Mouse (Mus musculus) stomach, embryonic 16.5 days (tissue): ENCODE results near the gene Cblc. TPM values are rescaled to one million over a fixed set of nuclear protein-coding genes. Genes with fewer than 3 reads are reported as not detected.

Source experiments
- ATAC-seq: fragments of 200-750 bp; cut with Nextera tagmentation; 2 replicates; pipeline ENCODE4 v1.8.0; 2017; ENCODE audit warnings: moderate number of reproducible peaks, moderate TSS enrichment; ENCODE audit not compliant: insufficient read depth, low FRiP score
- H3K27ac ChIP-seq: fragments of 300-500 bp; sonication (generic); 2 replicates; pipeline ENCODE4 v1.5.1; 2014; ENCODE audit warnings: low read length
- H3K27me3 ChIP-seq: fragments of 300-500 bp; sonication (generic); 2 replicates; pipeline ENCODE4 v1.6.1; 2014; ENCODE audit warnings: low read length, control low read depth, mixed read lengths; ENCODE audit not compliant: control insufficient read depth, insufficient read depth
- H3K36me3 ChIP-seq: fragments of 300-500 bp; sonication (generic); 2 replicates; pipeline ENCODE4 v1.6.1; 2014; ENCODE audit warnings: low read length; ENCODE audit not compliant: control insufficient read depth, insufficient read depth
- H3K4me1 ChIP-seq: fragments of 300-500 bp; sonication (generic); 2 replicates; pipeline ENCODE4 v1.6.1; 2014; ENCODE audit warnings: low read length, control low read depth, mixed read lengths; ENCODE audit not compliant: control insufficient read depth, insufficient read depth
- H3K4me2 ChIP-seq: fragments of 300-500 bp; sonication (generic); 2 replicates; pipeline ENCODE4 v1.6.1; 2014; ENCODE audit warnings: low read depth, low read length, mixed read lengths
- H3K4me3 ChIP-seq: fragments of 300-500 bp; sonication (generic); replicated peaks from 2 replicates; pipeline ENCODE4 v1.5.1; 2014; ENCODE audit warnings: mild to moderate bottlenecking, low read length
- H3K9ac ChIP-seq: fragments of 300-500 bp; sonication (generic); 2 replicates; pipeline ENCODE4 v1.6.1; 2014; ENCODE audit warnings: low read length
- H3K9me3 ChIP-seq: fragments of 300-500 bp; sonication (generic); replicated peaks from 2 replicates; pipeline ENCODE4 v1.6.1; 2016; ENCODE audit warnings: low read length, control low read depth; ENCODE audit not compliant: control insufficient read depth
- WGBS: fragments of 180-500 bp; shearing (Covaris S2); extraction: QIAGEN DNeasy Blood & Tissue Kit; methylation state at CpG from one replicate; pipeline ENCODE4 v1.1.7; 2014; 5-methylcytosine and 5-hydroxymethylcytosine counted together
- polyA plus RNA-seq: library from polyadenylated mRNA; unstranded; fragments of >200 nt; fragmentation: Nextera tagmentation; extraction: Ambion mirVana; gene quantifications from 2 replicates; pipeline ENCODE4 v1.2.1, GENCODE M21; 2015

Gene Cblc
- polyA plus RNA-seq, 1 experiment from 2014 or later: 31.2 TPM

DNA sequence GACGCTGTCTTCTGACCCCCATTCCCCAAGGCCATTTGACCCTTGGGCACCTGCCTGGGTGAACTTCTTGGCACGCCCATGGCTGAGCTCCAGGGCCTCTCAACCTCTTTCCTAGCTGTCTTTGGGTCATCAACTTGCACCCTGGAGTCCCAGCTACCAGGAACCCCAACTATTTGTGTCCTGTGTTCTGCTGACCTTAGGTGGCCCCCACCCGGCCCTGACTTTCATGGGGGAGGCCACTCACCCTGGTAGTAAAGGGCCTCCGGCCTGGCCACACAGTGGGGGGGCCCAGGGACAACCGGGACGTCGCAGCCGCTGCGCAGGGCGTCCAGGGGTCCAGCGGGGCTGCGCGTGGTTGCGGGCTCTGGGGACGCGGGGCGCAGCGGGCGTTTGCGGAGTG lies 25.6 kb upstream of the Cblc start:
- Histone ChIP-seq H3K9me3 (no peaks in the 10 kb centered on the region), H3K27me3 (no peaks in the 10 kb centered on the region; the same call in 1 of the 2 replicates), H3K4me1 (peaks cover 48% of the 10 kb centered on the region), H3K4me2 (peak overlapping the region; percentile 97), H3K27ac (peak overlapping the region; percentile 95; the same call in 1 of the 2 replicates), H3K36me3 (0 out of 2 replicates have a peak, but pooled peaks cover 6% of the 10 kb centered on the region), H3K9ac (peak overlapping the region; percentile 90), H3K4me3 (peak overlapping the region; percentile 64)
- no peak for ATAC-seq
- 7% methylated on average over 20 of the region's 20 CpGs for WGBS

DNA sequence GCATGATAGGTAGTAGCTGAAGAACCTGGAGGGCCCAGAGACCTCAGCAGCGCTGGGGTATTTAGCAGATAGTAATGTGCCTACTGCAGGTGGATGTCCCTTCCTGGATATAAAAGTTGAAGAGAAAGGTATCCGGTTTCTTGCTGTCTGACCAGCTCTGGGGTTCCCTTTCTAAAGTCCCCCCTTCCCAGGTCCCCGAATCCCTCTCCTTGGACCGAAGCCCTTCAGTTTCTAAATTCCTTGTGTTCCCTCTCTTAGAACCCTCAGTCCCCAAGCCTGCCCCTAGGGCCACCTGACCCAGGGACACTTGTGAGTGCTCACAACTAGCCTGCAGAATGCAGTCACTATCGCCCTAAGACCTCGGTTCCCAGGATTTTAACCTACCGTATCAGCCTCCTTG lies 25.0 kb upstream of the Cblc start:
- H3K9ac ChIP-seq: peak overlapping the region; percentile 90; the same call in 1 of the 2 replicates
- ATAC-seq: no peak
- peaks cover 49% of the 10 kb centered on the region for H3K4me1 ChIP-seq
- 0 out of 2 replicates have a peak, but pooled peaks cover 6% of the 10 kb centered on the region for H3K36me3 ChIP-seq
- peak overlapping the region; percentile 97 for H3K4me2 ChIP-seq
- H3K4me3 ChIP-seq: peak overlapping the region; percentile 64
- WGBS: 76% methylated on average over 7 of the region's 7 CpGs
- H3K27ac ChIP-seq: no peak overlapping the region
- H3K27me3 ChIP-seq: no peaks in the 10 kb centered on the region; the same call in 1 of the 2 replicates
- no peaks in the 10 kb centered on the region for H3K9me3 ChIP-seq

DNA sequence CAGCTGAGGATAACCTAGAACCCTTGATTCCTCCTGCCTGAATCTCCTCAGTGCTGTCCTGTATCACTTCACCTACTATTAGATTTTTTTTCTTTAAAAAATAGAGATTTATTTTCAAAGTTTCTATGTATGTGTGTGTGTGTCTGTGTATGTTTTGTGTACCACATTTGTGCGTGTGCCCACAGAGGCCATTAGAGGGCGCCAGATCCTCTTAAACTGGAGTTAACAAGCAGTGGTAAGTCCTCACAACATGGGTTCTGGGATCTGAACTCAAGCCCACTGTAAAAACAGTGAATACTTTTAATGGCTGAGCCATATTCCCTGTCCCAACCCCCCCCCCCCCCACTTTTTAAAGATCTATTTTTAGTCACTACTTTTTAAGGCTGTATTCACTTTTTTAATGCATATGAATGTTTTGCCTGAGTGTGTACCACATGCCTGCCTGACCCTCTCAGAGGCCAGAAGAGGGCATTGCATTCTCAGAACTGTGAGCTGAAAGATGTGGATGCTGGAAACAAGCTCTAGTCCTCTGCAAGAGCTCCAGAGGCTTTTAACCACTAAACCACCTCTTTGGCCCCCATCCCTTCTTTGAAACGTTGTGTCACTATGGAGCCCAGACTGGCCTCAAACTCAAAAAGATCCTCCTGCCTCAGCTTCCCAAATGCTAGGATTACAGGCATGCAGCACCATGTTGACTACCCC lies 23.9 kb upstream of the Cblc start:
- Histone ChIP-seq H3K4me3 (no peak overlapping the region), H3K27ac (no peak overlapping the region), H3K4me1 (peaks cover 57% of the 10 kb centered on the region), H3K36me3 (0 out of 2 replicates have a peak, but pooled peaks cover 6% of the 10 kb centered on the region), H3K27me3 (no peaks in the 10 kb centered on the region; the same call in 1 of the 2 replicates), H3K4me2 (no peak overlapping the region), H3K9ac (no peak overlapping the region), H3K9me3 (no peaks in the 10 kb centered on the region)
- WGBS: 72% methylated on average over 3 of the region's 3 CpGs
- ATAC-seq: no peak

DNA sequence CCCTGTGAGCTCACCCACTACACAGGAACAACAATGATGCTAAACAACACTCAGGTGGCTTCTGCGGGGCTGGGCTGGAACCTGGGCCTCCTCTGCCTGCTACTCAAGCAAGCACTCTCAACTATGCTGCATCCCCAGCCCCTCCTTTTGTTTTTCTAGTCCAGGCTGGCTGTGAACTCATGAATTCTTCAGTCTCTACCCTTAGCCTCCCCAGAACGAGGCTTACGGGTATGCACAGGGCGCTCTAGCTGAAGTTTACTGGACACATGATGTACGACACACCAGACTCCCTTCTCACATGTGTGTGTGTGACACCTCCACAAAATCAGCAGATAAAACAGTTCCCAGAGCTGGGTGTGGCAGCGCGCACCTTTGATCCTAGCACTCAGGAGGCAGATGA lies 22.3 kb upstream of the Cblc start:
- H3K27ac ChIP-seq: peak overlapping the region; percentile 94
- ATAC-seq: no peak

DNA sequence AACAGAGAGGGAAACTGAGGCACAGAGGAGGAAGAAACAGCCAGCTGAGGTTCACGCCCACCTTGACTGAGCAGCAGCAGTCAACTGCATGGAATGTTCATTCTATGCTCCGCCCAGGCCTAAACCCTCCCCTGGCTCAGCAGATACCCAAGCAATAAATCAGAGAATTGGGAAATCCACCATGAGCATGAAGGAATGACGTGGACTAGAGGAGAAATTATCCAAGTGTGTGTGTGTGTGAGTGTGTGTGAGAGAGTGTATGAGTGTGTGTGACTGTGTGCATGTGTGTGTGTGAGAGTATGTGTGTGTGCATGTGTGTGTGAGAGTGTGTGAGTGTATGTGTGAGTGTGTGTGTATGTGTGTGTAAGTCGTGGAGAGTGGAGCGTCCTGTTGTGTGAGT lies 21.8 kb upstream of the Cblc start:
- no peak for ATAC-seq

More for the DNA sequence above, 22.3 kb upstream of the Cblc start:
- no peak overlapping the region for H3K4me2 ChIP-seq
- H3K36me3 ChIP-seq: 0 out of 2 replicates have a peak, but pooled peaks cover 6% of the 10 kb centered on the region
- H3K4me1 ChIP-seq: peaks cover 46% of the 10 kb centered on the region
- H3K9me3 ChIP-seq: no peaks in the 10 kb centered on the region
- WGBS: 80% methylated on average over 7 of the region's 7 CpGs
- H3K27me3 ChIP-seq: no peaks in the 10 kb centered on the region; the same call in 1 of the 2 replicates
- no peak overlapping the region for H3K9ac ChIP-seq
- no peak overlapping the region for H3K4me3 ChIP-seq

DNA sequence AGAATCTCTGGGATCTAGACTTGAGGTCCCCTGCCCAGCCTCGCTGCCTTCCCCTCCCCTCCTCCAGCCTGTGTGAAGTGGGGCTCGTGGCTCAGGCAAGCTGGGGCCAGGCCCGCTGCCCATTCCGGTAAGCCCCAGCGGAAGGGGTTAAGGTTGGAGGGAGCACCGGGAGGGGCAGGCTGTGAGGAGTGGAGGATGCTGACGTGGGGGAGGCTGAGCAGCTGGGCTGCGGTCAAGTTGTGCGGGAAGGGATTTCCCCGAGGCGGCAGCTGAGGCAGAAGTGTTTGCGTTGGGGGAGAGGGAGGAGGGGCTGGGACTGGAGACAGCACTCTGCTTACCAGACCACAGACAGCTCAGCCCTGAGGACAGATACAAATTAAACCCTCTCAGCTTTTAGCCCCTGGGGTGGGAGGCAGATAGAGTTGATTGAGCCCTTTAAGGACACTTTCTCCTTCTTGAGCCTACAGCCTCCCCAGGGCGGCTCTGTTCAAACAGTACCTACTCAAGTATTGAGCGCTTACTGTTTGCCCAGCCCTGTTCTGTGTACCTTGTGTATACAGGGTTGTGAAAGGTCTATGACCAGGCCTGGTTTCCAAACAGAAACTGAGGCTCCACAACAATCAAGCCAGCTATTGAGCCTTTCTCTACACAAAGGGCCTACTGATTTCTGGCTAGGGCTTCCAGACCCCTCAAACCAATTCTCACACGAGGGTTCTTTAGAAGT lies 20.9 kb upstream of the Cblc start:
- peak overlapping the region; percentile 94 for H3K27ac ChIP-seq
- ATAC-seq: peak; percentile 74
- H3K4me2 ChIP-seq: peak overlapping the region; percentile 72
- no peaks in the 10 kb centered on the region for H3K9me3 ChIP-seq
- 5% methylated on average over 15 of the region's 15 CpGs for WGBS
- H3K4me3 ChIP-seq: peak overlapping the region; percentile 50
- H3K27me3 ChIP-seq: no peaks in the 10 kb centered on the region; the same call in 1 of the 2 replicates
- peaks cover 37% of the 10 kb centered on the region for H3K4me1 ChIP-seq
- H3K9ac ChIP-seq: peak overlapping the region; percentile 70
- 0 out of 2 replicates have a peak, but pooled peaks cover 6% of the 10 kb centered on the region for H3K36me3 ChIP-seq

More for the DNA sequence above, 21.8 kb upstream of the Cblc start:
- H3K27me3 ChIP-seq: no peaks in the 10 kb centered on the region; the same call in 1 of the 2 replicates
- H3K4me3 ChIP-seq: no peak overlapping the region
- no peak overlapping the region for H3K4me2 ChIP-seq
- H3K9ac ChIP-seq: no peak overlapping the region
- 65% methylated on average over 5 of the region's 5 CpGs for WGBS
- peak overlapping the region; percentile 94 for H3K27ac ChIP-seq
- peaks cover 42% of the 10 kb centered on the region for H3K4me1 ChIP-seq
- H3K9me3 ChIP-seq: no peaks in the 10 kb centered on the region
- H3K36me3 ChIP-seq: 0 out of 2 replicates have a peak, but pooled peaks cover 6% of the 10 kb centered on the region

DNA sequence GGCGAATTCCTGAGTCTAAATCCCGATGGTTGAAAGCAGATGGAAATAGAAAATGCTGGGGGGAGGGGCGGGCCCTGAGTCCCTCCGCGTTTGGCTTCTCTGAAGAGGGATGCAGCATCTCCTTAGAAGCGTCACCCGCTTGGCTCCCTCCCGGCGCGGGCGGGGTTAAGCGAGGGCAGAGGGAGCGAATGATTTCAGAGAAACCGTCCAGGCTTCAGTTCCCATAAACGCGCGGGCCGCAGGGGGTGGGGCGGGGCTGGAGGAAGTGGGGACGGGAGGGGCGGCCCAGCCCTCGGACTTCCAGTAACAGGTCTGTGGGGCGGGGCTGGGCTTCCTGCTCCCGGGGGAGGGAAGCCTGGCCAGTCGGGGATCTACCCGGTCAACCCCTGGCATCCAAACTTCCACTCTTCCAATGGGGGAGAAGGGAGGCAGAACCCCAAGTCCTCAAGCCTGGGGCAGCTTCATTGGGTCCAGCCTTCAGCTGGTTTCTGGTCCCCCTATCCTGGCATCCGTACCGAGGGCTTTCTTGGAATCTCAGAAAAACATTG lies 19.7 kb upstream of the Cblc start:
- peak; percentile 80 for ATAC-seq
- Histone ChIP-seq H3K9me3 (no peaks in the 10 kb centered on the region), H3K36me3 (0 out of 2 replicates have a peak, but pooled peaks cover 6% of the 10 kb centered on the region), H3K4me2 (peak overlapping the region; percentile 72), H3K27me3 (peaks cover 5% of the 10 kb centered on the region; the same call in 1 of the 2 replicates), H3K4me3 (peak overlapping the region; percentile 50), H3K4me1 (peaks cover 37% of the 10 kb centered on the region), H3K9ac (peak overlapping the region; percentile 70), H3K27ac (peak overlapping the region; percentile 94)
- WGBS: under 1% methylated on average over 28 of the region's 28 CpGs

DNA sequence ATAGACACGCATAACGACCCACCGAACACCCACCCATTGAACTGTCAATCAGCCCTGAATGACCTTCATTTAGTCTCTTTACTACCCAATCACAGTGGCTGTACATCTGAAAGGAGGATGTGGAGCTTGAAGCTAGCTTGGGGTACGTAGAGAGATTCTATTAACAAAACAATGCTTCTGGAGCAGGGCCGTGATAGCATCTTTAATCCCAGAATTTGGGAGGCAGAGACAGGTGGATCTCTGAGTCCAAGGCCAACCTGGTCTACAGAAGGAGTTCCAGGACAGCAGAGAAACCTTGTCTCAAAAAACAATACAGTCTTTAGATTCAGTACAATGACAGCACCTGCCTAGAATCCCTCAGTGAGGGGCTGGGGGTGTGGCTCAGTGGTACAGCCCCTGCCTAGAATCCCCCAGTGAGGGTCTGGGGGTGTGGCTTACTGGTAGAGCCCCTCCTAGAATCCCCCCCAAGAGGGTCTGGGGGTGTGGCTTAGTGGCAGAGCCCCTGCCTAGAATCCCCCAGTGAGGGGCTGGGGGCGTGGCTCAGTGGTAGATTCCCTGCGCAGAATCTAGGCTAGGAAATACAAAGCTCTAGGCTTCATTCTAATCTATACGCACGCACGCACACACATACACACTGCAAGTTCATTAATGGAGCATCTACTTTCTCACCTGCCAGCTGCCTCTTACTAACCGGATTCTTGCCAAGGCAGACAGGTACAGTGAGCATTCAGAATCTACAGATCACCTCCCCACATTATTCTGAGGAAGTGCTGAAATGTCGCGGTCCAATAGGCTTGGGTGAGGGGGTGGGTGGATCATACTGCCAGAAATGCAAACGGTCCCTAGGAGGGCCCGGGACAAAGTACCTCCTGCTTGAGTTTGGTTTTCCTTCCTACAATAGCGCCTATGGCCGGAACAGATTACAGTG lies 19.0 kb upstream of the Cblc start:
- H3K9me3 ChIP-seq: no peaks in the 10 kb centered on the region
- peak overlapping the region; percentile 72 for H3K4me2 ChIP-seq
- H3K4me1 ChIP-seq: peaks cover 37% of the 10 kb centered on the region
- H3K4me3 ChIP-seq: peak overlapping the region; percentile 50
- WGBS: 32% methylated on average over 17 of the region's 17 CpGs
- peaks cover 6% of the 10 kb centered on the region; the same call in 1 of the 2 replicates for H3K27me3 ChIP-seq
- peak; percentile 5; the same call in 1 of the 2 replicates for ATAC-seq
- peak overlapping the region; percentile 94 for H3K27ac ChIP-seq
- peak overlapping the region; percentile 70 for H3K9ac ChIP-seq
- H3K36me3 ChIP-seq: 0 out of 2 replicates have a peak, but pooled peaks cover 6% of the 10 kb centered on the region
